Mouse (Mus musculus) embryonic fibroblast, embryonic 13.5 days (primary cell): Measurements from ENCODE around the gene Rbms2. TPM values are rescaled to one million over a fixed set of nuclear protein-coding genes. Genes with fewer than 3 reads are reported as not detected.
"Not testable (repeated sequence)": the region's sequence is repeated elsewhere in the genome, so short reads cannot be mapped to it uniquely, and the experiment has no call there.

Source experiments
- H3K27ac ChIP-seq: 2 replicates; pipeline ENCODE4 v1.5.1; 2012; ENCODE audit warnings: low read length, control low read depth, inconsistent platforms; ENCODE audit not compliant: insufficient read depth
- H3K4me1 ChIP-seq: 2 replicates; pipeline ENCODE4 v1.6.1; 2011; ENCODE audit warnings: low read length; ENCODE audit not compliant: control insufficient read depth, insufficient read depth
- H3K4me3 ChIP-seq: 2 replicates; pipeline ENCODE4 v1.5.1; 2011; ENCODE audit warnings: mild to moderate bottlenecking, control low read depth, low read length; ENCODE audit not compliant: insufficient read depth
- CTCF ChIP-seq: IDR thresholded peaks from 2 replicates; pipeline ENCODE4 v1.5.1; 2011; ENCODE audit warnings: mild to moderate bottlenecking, control low read depth, low read length, moderate library complexity, borderline replicate concordance; ENCODE audit not compliant: insufficient read depth
- POLR2A ChIP-seq: IDR thresholded peaks from 2 replicates; pipeline ENCODE4 v1.6.1; 2011; ENCODE audit warnings: low read depth, mild to moderate bottlenecking, control low read depth, low read length, moderate library complexity
- polyA plus RNA-seq: library from polyadenylated mRNA; stranded (reverse); fragments of >200 nt; gene quantifications from 2 replicates; pipeline ENCODE4 v1.2.4, GENCODE M21; 2011; ENCODE audit warnings: low read depth; ENCODE audit not compliant: missing spikeins, insufficient read length

The Rbms2 gene
- polyA plus RNA-seq, 1 experiment = 167 TPM

DNA sequence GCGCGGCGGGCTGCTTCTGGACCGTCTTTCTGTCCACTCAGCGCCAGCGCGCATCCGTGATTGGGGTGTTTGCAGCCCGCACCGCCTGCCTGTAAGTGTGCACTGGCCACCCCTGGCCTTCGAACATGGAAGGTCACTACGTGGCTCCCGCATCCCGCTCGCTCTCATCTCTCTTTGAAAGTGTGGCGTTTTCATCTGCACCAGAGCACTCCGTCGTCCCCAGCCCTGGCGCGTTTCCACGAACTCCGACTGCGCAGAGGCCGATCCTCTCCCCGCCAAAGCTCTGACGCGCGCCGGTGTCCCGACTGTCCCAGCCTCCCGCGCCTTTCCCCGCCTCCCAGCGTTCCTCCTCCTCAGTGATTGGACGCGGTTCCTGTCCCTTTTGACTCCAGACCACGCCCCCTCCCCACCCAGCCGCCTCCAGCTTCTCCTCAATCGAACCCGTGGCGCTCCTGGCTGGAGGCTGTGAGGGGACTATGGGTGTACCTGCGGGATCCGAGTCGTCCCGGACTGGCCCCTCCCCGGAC lies 14.0 kb upstream of the Rbms2 start, which contains the start of gene Gls2:
Gls2 (plus strand) TSS at position 434 of the 527 bp plus-strand sequence.
- Histone ChIP-seq H3K27ac (no peak within 1 kb of the TSS), H3K4me3 (peak within 1 kb of the TSS; percentile 62), H3K4me1 (no peaks in the 10 kb centered on the region)
- TF ChIP-seq POLR2A (peak; percentile 57), CTCF (no peak)

DNA sequence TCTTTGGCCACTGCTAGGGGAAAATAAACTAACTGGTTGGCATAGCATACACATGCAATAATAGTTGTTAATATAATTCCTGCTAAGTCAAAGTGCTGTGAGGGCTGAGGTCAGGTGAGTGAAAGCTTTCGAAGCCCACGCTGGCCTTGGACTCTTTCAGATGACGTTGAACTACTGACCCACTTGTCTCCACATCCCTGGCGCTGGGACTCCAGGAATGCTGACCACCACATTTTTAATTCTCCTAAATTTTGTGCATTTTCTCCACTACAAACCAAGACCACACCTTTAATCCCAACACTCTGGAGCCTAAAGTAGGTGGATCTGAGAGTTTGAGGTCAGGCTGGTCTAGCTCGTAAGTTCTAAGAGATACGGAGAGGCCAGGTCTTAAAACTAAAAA lies 13.0 kb upstream of the Rbms2 start:
- no peak for TF ChIP-seq POLR2A
- no peak for TF ChIP-seq CTCF

DNA sequence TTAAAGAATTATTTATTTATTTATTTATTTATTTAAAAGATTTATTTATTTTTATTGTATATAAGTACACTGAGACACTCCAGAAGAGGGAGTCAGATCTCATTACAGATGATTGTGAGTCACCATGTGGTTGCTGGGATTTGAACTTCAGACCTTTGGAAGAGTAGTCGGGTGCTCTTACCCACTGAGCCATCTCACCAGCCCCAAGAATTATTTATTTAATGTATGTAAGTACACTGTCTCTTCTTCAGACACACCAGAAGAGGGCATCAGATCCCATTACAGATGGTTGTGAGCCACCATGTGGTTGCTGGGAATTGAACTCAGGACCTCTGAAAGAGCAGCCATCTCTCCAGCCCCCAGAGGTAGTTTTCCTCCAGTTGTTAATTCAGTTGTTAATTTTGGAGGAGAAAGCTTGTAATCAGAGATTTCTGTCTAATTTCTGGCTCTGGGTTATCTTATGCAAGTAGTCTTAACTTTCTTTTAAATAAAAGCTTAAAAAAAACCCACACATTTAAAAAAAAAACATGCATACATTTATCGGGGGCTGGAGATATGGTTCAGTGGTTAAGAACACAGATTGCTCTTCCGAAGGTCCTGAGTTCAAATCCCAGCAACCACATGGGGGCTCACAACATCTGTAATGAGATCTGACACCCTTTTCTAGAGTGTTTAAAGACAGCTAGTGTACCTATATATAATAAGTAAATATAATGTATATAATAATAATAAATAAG lies 12.1 kb upstream of the Rbms2 start:
- H3K4me1 ChIP-seq, H3K27ac ChIP-seq, H3K4me3 ChIP-seq: not testable (repeated sequence)

More for the DNA sequence above, 13.0 kb upstream of the Rbms2 start:
- Histone ChIP-seq H3K4me1 (no peaks in the 10 kb centered on the region), H3K4me3 (no peak overlapping the region), H3K27ac (no peak overlapping the region)

DNA sequence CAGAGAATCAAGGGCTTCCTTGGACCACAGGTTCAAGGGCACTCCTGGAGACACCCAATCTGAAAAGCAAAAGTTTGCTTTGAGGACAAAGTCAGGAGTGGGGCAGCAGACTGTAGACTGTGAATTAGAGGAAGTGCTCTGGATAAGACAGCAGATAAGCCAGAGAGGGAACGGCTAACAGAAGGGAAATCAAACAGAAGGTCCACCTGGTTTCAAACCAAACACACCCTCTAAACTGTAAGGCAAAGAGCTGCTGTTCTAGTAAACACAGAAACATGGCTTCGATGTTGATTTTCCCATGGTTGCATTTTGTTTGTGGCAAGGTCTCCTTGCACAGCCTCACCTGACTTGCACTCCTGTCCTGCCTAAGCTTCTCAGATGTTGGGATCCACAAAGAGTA lies 11.4 kb upstream of the Rbms2 start:
- TF ChIP-seq POLR2A (no peak), CTCF (no peak)

DNA sequence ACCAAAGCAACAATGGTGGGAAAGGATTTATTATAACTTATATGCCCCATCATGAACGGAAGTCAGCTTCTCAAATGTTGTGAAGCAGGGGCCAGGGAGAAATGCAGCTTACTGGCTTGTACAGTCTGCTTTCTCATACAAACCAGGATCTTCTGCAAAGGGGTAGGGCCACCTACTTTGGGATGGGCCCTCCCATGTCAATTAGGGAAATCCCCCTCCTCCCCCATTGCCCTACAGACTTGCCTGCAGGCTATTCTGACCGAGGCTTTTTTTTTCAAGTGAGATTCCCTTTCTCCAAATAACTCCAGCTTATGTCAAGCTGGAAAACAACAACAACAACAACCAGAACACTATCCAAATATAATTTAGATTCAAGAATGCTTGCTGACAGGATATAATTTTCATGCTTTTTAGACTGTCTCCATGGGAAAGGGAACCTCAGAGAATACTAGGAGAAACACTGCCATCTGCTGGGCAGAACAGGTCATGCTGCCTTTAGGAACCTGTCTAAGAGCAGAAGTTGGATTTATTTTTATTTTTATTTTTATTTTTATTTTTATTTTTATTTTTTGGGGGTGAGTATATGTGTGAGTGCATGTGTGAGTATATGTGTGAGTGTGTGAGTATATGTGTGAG lies 8.3 kb upstream of the Rbms2 start:
- no peak overlapping the region for H3K4me3 ChIP-seq
- TF ChIP-seq POLR2A (no peak), CTCF (peak; percentile 22; the same call in 1 of the 2 replicates)
- H3K27ac ChIP-seq = no peak overlapping the region
- H3K4me1 ChIP-seq = peaks cover 4% of the 10 kb centered on the region; the same call in 1 of the 2 replicates

More for the DNA sequence above, 11.4 kb upstream of the Rbms2 start:
- H3K4me3 ChIP-seq = no peak overlapping the region
- H3K27ac ChIP-seq = no peak overlapping the region
- no peaks in the 10 kb centered on the region for H3K4me1 ChIP-seq

DNA sequence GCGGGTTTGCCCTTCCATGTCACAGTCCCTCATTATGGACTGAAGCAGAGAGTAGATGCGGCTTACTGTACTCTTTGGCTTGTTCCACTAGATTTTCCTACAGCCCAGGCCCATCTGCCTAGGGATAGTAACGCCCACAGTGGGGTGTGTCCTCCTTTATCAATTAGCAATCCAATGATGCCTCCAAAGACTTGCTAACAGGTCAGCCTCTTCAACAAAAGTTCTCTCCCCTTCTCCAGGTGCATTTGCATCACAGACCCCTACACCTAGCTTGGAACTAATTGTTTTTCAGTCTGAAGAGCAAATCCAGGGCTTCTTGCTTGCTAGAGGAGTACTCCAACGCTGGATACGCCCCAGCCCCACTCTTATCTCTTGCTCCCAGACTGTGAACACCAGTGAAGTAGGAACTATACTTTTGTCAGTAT lies 7.1 kb upstream of the Rbms2 start:
- peaks cover 4% of the 10 kb centered on the region; the same call in 1 of the 2 replicates for H3K4me1 ChIP-seq
- TF ChIP-seq POLR2A (no peak), CTCF (no peak)
- H3K27ac ChIP-seq = no peak overlapping the region

DNA sequence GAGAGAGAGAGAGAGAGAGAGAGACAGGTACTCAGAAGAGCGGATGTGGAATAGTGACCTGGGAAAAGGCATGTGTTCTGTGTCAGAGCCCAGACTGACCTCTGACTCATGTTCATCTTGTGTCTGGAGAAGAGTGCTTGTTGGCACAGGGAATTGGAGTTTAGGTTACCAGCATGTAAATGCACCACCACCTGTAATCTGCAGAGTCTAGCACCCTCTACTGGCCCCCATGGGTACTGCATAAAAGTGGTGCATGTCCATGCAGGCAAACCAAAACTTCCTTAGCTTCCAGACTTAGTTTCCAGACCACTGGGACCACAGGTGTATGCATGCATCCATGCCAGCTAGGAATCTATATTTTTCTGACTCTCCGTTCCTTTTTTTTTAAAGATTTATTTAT lies 5.9 kb upstream of the Rbms2 start:
- TF ChIP-seq POLR2A (no peak), CTCF (peak; percentile 61)
- no peak overlapping the region for H3K27ac ChIP-seq
- no peak overlapping the region for H3K4me3 ChIP-seq
- peaks cover 4% of the 10 kb centered on the region; the same call in 1 of the 2 replicates for H3K4me1 ChIP-seq

More for the DNA sequence above, 7.1 kb upstream of the Rbms2 start:
- no peak overlapping the region for H3K4me3 ChIP-seq

DNA sequence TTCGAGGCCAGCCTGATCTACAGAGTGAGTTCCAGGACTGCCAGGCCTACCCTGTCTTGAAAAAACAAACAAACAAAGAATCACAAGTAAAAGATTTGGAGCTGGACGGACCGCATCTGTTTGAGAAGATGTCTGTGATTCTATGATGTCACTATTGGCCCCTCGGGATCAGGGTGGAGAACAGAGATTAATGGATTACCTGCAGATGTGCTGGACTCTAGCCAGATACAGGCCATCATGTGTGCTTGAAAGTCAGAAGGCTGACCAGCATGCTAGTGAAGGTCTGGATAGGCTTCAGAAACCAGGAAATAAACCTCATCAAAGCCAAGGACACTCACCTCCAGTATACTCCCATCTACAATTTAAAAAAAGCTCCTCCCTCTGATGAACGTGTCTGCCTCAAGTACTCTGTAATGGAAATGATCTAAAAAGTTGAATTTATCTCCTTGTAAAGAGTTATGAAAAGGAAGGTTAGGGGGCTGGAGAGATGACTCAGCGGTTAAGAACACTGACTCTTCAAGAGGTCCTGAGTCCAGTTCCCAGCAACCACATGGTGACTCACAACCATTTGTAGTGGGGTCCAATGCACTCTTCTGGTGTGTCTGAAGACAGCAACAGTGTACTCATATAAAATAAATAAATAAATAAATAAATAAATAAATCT lies 5.3 kb upstream of the Rbms2 start:
- Histone ChIP-seq H3K4me1 (peaks cover 4% of the 10 kb centered on the region; the same call in 1 of the 2 replicates), H3K27ac (peak overlapping the region; percentile 21), H3K4me3 (no peak overlapping the region)
- no peak for TF ChIP-seq POLR2A
- TF ChIP-seq CTCF = no peak

DNA sequence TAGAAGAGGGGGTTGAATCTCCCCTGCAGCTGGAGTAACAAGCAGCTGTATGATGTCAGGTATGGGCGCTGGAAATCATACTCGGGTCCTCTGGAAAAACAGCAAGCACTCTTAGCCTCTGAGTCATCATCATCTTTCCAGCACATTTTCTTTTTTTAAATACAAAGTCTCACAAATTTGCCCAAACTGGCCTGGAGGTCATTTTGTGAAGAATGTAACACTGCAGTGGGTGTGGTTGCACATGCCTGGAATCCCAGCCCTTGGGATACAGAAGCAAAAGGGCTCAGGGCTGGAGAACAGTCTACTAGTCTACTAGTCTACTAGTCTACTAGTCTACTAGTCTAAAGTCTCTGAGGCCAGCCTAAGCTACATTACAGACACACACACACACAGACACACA lies 4.2 kb upstream of the Rbms2 start:
- H3K27ac ChIP-seq = peak overlapping the region; percentile 88
- H3K4me1 ChIP-seq = peaks cover 4% of the 10 kb centered on the region; the same call in 1 of the 2 replicates
- H3K4me3 ChIP-seq = no peak overlapping the region
- no peak for TF ChIP-seq CTCF
- no peak for TF ChIP-seq POLR2A
